8 mouse cellular contexts compared by ENCODE assay signal in genomic region chr7:4915669-4916416, GRCm38 (mm10). TPM values are rescaled to one million over a fixed set of nuclear protein-coding genes. Genes with fewer than 3 reads are reported as not detected.
DNase-seq lines count a peak whose midpoint lies in the region; ATAC-seq and TF ChIP-seq lines count a peak whose summit lies in the region.

No protein-coding gene starts in this region.

- H3K4me3 ChIP-seq in heart, embryonic 11.5 days (ENCODE audit: low read depth, low read length): peak overlapping the region; percentile 74
- H3K4me3 ChIP-seq in E14TG2a.4 (replicated peaks; ENCODE audit: low read length): peak overlapping the region; percentile 90
- peak overlapping the region; percentile 84 for H3K4me3 ChIP-seq in cortical plate, adult 2 months (ENCODE audit: insufficient read depth, low read length)
- peak overlapping the region; percentile 67 for H3K4me3 ChIP-seq in hindbrain, embryonic 15.5 days
- H3K4me3 ChIP-seq in lung, postnatal 0 days (ENCODE audit: low read depth, low read length): peak overlapping the region; percentile 73
- peak overlapping the region; percentile 72 for H3K4me3 ChIP-seq in stomach, embryonic 15.5 days (replicated peaks)

- H3K27me3 ChIP-seq in heart, embryonic 11.5 days (ENCODE audit: control insufficient read depth, insufficient read depth, low read length): no peaks in the 10 kb centered on the region
- no peaks in the 10 kb centered on the region; the same call in 1 of the 2 replicates for H3K27me3 ChIP-seq in E14TG2a.4 (ENCODE audit: insufficient read depth, low read length)
- H3K27me3 ChIP-seq in hindbrain, embryonic 15.5 days: no peaks in the 10 kb centered on the region
- H3K27me3 ChIP-seq in lung, postnatal 0 days (replicated peaks; ENCODE audit: insufficient read depth, low read length): no peaks in the 10 kb centered on the region
- no peaks in the 10 kb centered on the region for H3K27me3 ChIP-seq in stomach, embryonic 15.5 days (replicated peaks)

- H3K4me2 ChIP-seq in heart, embryonic 11.5 days: peak overlapping the region; percentile 62
- H3K4me2 ChIP-seq in hindbrain, embryonic 15.5 days: peak overlapping the region; percentile 85
- H3K4me2 ChIP-seq in lung, postnatal 0 days (replicated peaks; ENCODE audit: low read depth, low read length): peak overlapping the region; percentile 70
- H3K4me2 ChIP-seq in stomach, embryonic 15.5 days: peak overlapping the region; percentile 73

- TF ChIP-seq POLR2A in cortical plate, adult 2 months (IDR thresholded peaks at IDR 0.05; ENCODE audit: extremely low read depth, insufficient read depth, low read length): 0 out of 2 replicates have a peak, but pooled peaks have one; percentile 9

- no peak for TF ChIP-seq CTCF in E14TG2a.4 (conservative IDR thresholded peaks at IDR 0.05; ENCODE audit: low read length)
- no peak for TF ChIP-seq CTCF in cortical plate, adult 2 months (IDR thresholded peaks at IDR 0.05; ENCODE audit: extremely low read depth, insufficient read depth, low read length)
- no peak for TF ChIP-seq CTCF in lung, postnatal 0 days (IDR thresholded peaks at IDR 0.05)

- no peak for DNase-seq in heart, postnatal 25 days (ENCODE audit: low spot score)
- no peak for DNase-seq in lung, postnatal 0 days (ENCODE audit: low spot score)
- no peak for DNase-seq in left cerebral cortex, adult 9 months (ENCODE audit: low spot score in 2 of 2)

- no peaks in the 10 kb centered on the region for H3K9me3 ChIP-seq in heart, embryonic 11.5 days (replicated peaks; ENCODE audit: control insufficient read depth, low read length)
- no peaks in the 10 kb centered on the region for H3K9me3 ChIP-seq in E14TG2a.4 (ENCODE audit: low read length)
- H3K9me3 ChIP-seq in hindbrain, embryonic 15.5 days: no peaks in the 10 kb centered on the region
- no peaks in the 10 kb centered on the region for H3K9me3 ChIP-seq in lung, postnatal 0 days (ENCODE audit: low read length)
- no peaks in the 10 kb centered on the region for H3K9me3 ChIP-seq in stomach, embryonic 15.5 days

- peak overlapping the region; percentile 97 for H3K9ac ChIP-seq in heart, embryonic 11.5 days (ENCODE audit: low read depth, low read length)
- peak overlapping the region; percentile 71 for H3K9ac ChIP-seq in hindbrain, embryonic 15.5 days
- peak overlapping the region; percentile 80 for H3K9ac ChIP-seq in lung, postnatal 0 days (replicated peaks; ENCODE audit: low read depth)
- H3K9ac ChIP-seq in stomach, embryonic 15.5 days: peak overlapping the region; percentile 58

- peak overlapping the region; percentile 93 for H3K27ac ChIP-seq in heart, embryonic 11.5 days (ENCODE audit: low read depth, low read length)
- peak overlapping the region; percentile 73 for H3K27ac ChIP-seq in cortical plate, adult 2 months (ENCODE audit: insufficient read depth, low read length)
- H3K27ac ChIP-seq in hindbrain, embryonic 15.5 days (replicated peaks): peak overlapping the region; percentile 99
- H3K27ac ChIP-seq in lung, postnatal 0 days (ENCODE audit: low read length): peak overlapping the region; percentile 96
- H3K27ac ChIP-seq in stomach, embryonic 15.5 days: peak overlapping the region; percentile 94

- H3K4me1 ChIP-seq in heart, embryonic 11.5 days (ENCODE audit: control insufficient read depth, insufficient read depth, low read length): peaks cover 9% of the 10 kb centered on the region
- H3K4me1 ChIP-seq in E14TG2a.4 (replicated peaks; ENCODE audit: low read depth, low read length): peaks cover 77% of the 10 kb centered on the region
- H3K4me1 ChIP-seq in cortical plate, adult 2 months (ENCODE audit: control insufficient read depth, insufficient read depth, low read length): peaks cover 8% of the 10 kb centered on the region; the same call in 1 of the 2 replicates
- peaks cover 18% of the 10 kb centered on the region for H3K4me1 ChIP-seq in hindbrain, embryonic 15.5 days (replicated peaks)
- H3K4me1 ChIP-seq in lung, postnatal 0 days (ENCODE audit: insufficient read depth, low read depth, low read length): peaks cover 4% of the 10 kb centered on the region; the same call in 1 of the 2 replicates
- peaks cover 21% of the 10 kb centered on the region for H3K4me1 ChIP-seq in stomach, embryonic 15.5 days

- 0 out of 2 replicates have a peak, but pooled peaks have one; percentile 36 for ATAC-seq in heart, embryonic 11.5 days (replicated peaks; ENCODE audit: insufficient number of reproducible peaks, low FRiP score, low TSS enrichment)
- peak; percentile 24 for ATAC-seq in hindbrain, embryonic 15.5 days (ENCODE audit: low FRiP score, low read depth)
- ATAC-seq in lung, postnatal 0 days: peak; percentile 51
- peak; percentile 38; the same call in 1 of the 2 replicates for ATAC-seq in stomach, embryonic 15.5 days (ENCODE audit: insufficient read depth, low FRiP score, low read depth)

- intact Hi-C loops in heart, postnatal 25 days (cut with DNase I): loop anchor here (1.0 to 5.0 kb wide), 2 partner anchors 22 to 104 kb away; partner anchors contain the start of gene Ube2s

- peak; percentile 5; the same call in 1 of the 2 replicates for TF ChIP-seq EP300 in lung, postnatal 0 days (IDR thresholded peaks at IDR 0.05)

- peaks cover 28% of the 10 kb centered on the region for H3K36me3 ChIP-seq in heart, embryonic 11.5 days (ENCODE audit: control insufficient read depth, insufficient read depth, low read length)
- peaks cover 40% of the 10 kb centered on the region for H3K36me3 ChIP-seq in E14TG2a.4 (ENCODE audit: insufficient read depth, low read length)
- H3K36me3 ChIP-seq in hindbrain, embryonic 15.5 days: peaks cover 23% of the 10 kb centered on the region; the same call in 1 of the 2 replicates
- H3K36me3 ChIP-seq in lung, postnatal 0 days (ENCODE audit: insufficient read depth, low read length): peaks cover 24% of the 10 kb centered on the region
- H3K36me3 ChIP-seq in stomach, embryonic 15.5 days: peaks cover 26% of the 10 kb centered on the region

- WGBS in heart, embryonic 11.5 days (ENCODE audit: insufficient replicate concordance): 25% methylated on average over 14 of the region's 14 CpGs
- WGBS in hindbrain, embryonic 15.5 days: 9% methylated on average over 14 of the region's 14 CpGs
- WGBS in lung, postnatal 0 days: 13% methylated on average over 14 of the region's 14 CpGs
- 11% methylated on average over 14 of the region's 14 CpGs for WGBS in stomach, embryonic 15.5 days

RNA-seq across cellular contexts. Expression of gene Zfp628, which starts 0.8 kb away (rescaled TPM):
- polyA plus RNA-seq in heart, embryonic 11.5 days (2014; fragmentation: Nextera tagmentation; extraction: Ambion mirVana): 2.6 and 2.8 TPM in 2 replicates
- total RNA-seq in heart, postnatal 25 days (2021): 1 to 10 TPM; 7.9 to 8.1 TPM
- polyA plus RNA-seq in cortical plate, adult 2 months (2012; rRNA removed): 9.7 TPM in 2 replicates
- polyA plus RNA-seq in hindbrain, embryonic 15.5 days (2015; fragmentation: Nextera tagmentation; extraction: Ambion mirVana): 3.5 and 4.2 TPM in 2 replicates
- polyA plus RNA-seq in lung, postnatal 0 days (2015; fragmentation: Nextera tagmentation; extraction: Ambion mirVana): 2.7 TPM in 2 replicates
- polyA plus RNA-seq in stomach, embryonic 15.5 days (2015; fragmentation: Nextera tagmentation; extraction: Ambion mirVana): 3.3 TPM in 2 replicates

RNA-seq across cellular contexts. Expression of gene Nat14, which starts 6.0 kb away (rescaled TPM):
- polyA plus RNA-seq in heart, embryonic 11.5 days (2014; fragmentation: Nextera tagmentation; extraction: Ambion mirVana): 4.7 and 5.0 TPM in 2 replicates
- 1 to 10 TPM; 3.8 to 5.4 TPM for total RNA-seq in heart, postnatal 25 days (2021)
- 91.7 and 94.0 TPM in 2 replicates for polyA plus RNA-seq in cortical plate, adult 2 months (2012; rRNA removed)
- 35.3 and 35.8 TPM in 2 replicates for polyA plus RNA-seq in hindbrain, embryonic 15.5 days (2015; fragmentation: Nextera tagmentation; extraction: Ambion mirVana)
- polyA plus RNA-seq in lung, postnatal 0 days (2015; fragmentation: Nextera tagmentation; extraction: Ambion mirVana): 1.1 and 2.3 TPM in 2 replicates
- 4.3 and 4.5 TPM in 2 replicates for polyA plus RNA-seq in stomach, embryonic 15.5 days (2015; fragmentation: Nextera tagmentation; extraction: Ambion mirVana)

RNA-seq across cellular contexts. Expression of gene Gm36210, which starts 9.5 kb away (rescaled TPM):
- 0.17 and 0.20 TPM in 2 replicates for polyA plus RNA-seq in heart, embryonic 11.5 days (2014; fragmentation: Nextera tagmentation; extraction: Ambion mirVana)
- total RNA-seq in heart, postnatal 25 days (2021): not detected
- 0.31 and 0.32 TPM in 2 replicates for polyA plus RNA-seq in cortical plate, adult 2 months (2012; rRNA removed)
- 0.45 and 0.47 TPM in 2 replicates for polyA plus RNA-seq in hindbrain, embryonic 15.5 days (2015; fragmentation: Nextera tagmentation; extraction: Ambion mirVana)
- polyA plus RNA-seq in lung, postnatal 0 days (2015; fragmentation: Nextera tagmentation; extraction: Ambion mirVana): not detected in 2 replicates
- not detected in 2 replicates for polyA plus RNA-seq in stomach, embryonic 15.5 days (2015; fragmentation: Nextera tagmentation; extraction: Ambion mirVana)

RNA-seq across cellular contexts. Expression of gene Ssc5d, which starts 9.7 kb away (rescaled TPM):
- polyA plus RNA-seq in heart, embryonic 11.5 days (2014; fragmentation: Nextera tagmentation; extraction: Ambion mirVana): 0.53 and 1.1 TPM in 2 replicates
- total RNA-seq in heart, postnatal 25 days (2021): 1 to 10 TPM; 3.8 to 4.3 TPM
- polyA plus RNA-seq in cortical plate, adult 2 months (2012; rRNA removed): 3.8 and 4.1 TPM in 2 replicates
- 1.2 and 1.3 TPM in 2 replicates for polyA plus RNA-seq in hindbrain, embryonic 15.5 days (2015; fragmentation: Nextera tagmentation; extraction: Ambion mirVana)
- polyA plus RNA-seq in lung, postnatal 0 days (2015; fragmentation: Nextera tagmentation; extraction: Ambion mirVana): 1.4 and 1.7 TPM in 2 replicates
- 2.1 and 3.5 TPM in 2 replicates for polyA plus RNA-seq in stomach, embryonic 15.5 days (2015; fragmentation: Nextera tagmentation; extraction: Ambion mirVana)

RNA-seq across cellular contexts. Expression of gene Isoc2a, which starts 38.9 kb away (rescaled TPM):
- 0.59 and 1.1 TPM in 2 replicates for polyA plus RNA-seq in heart, embryonic 11.5 days (2014; fragmentation: Nextera tagmentation; extraction: Ambion mirVana)
- total RNA-seq in heart, postnatal 25 days (2021): 10 to 100 TPM; 40.5 to 44.4 TPM
- 11.7 and 11.8 TPM in 2 replicates for polyA plus RNA-seq in cortical plate, adult 2 months (2012; rRNA removed)
- 0.75 and 0.77 TPM in 2 replicates for polyA plus RNA-seq in hindbrain, embryonic 15.5 days (2015; fragmentation: Nextera tagmentation; extraction: Ambion mirVana)
- polyA plus RNA-seq in lung, postnatal 0 days (2015; fragmentation: Nextera tagmentation; extraction: Ambion mirVana): 0.53 and 0.57 TPM in 2 replicates
- 1.1 and 1.3 TPM in 2 replicates for polyA plus RNA-seq in stomach, embryonic 15.5 days (2015; fragmentation: Nextera tagmentation; extraction: Ambion mirVana)
